Mouse (Mus musculus) neural tube, embryonic 14.5 days (tissue): ENCODE data around the gene Notum. TPM values are rescaled to one million over a fixed set of nuclear protein-coding genes. Genes with fewer than 3 reads are reported as not detected.
A peak's percentile ranks its signal among the peaks of the same experiment; 100 is the strongest.

Source experiments
- ATAC-seq: fragments of 200-750 bp; cut with Nextera tagmentation; 2 replicates; pipeline ENCODE4 v1.8.0; 2017; ENCODE audit warnings: low read depth, mild to moderate bottlenecking, moderate TSS enrichment, moderate library complexity
- H3K27ac ChIP-seq: fragments of 300-500 bp; sonication (generic); 2 replicates; pipeline ENCODE4 v1.5.1; 2014; ENCODE audit warnings: low read depth, mild to moderate bottlenecking, control low read depth, low read length, moderate library complexity, mixed read lengths
- H3K27me3 ChIP-seq: fragments of 300-500 bp; sonication (generic); 2 replicates; pipeline ENCODE4 v1.6.1; 2014; ENCODE audit warnings: low read length; ENCODE audit not compliant: control insufficient read depth, insufficient read depth
- H3K36me3 ChIP-seq: fragments of 300-500 bp; sonication (generic); 2 replicates; pipeline ENCODE4 v1.6.1; 2014; ENCODE audit warnings: low read length, mixed read lengths; ENCODE audit not compliant: control insufficient read depth, insufficient read depth
- H3K4me1 ChIP-seq: fragments of 300-500 bp; sonication (generic); 2 replicates; pipeline ENCODE4 v1.6.1; 2014; ENCODE audit warnings: low read length; ENCODE audit not compliant: control insufficient read depth, insufficient read depth
- H3K4me2 ChIP-seq: fragments of 300-500 bp; sonication (generic); 2 replicates; pipeline ENCODE4 v1.6.1; 2014; ENCODE audit warnings: mild to moderate bottlenecking, low read depth, low read length, control low read depth
- H3K4me3 ChIP-seq: fragments of 300-500 bp; sonication (generic); 2 replicates; pipeline ENCODE4 v1.5.1; 2014; ENCODE audit warnings: low read depth, low read length, control low read depth, mixed read lengths
- H3K9ac ChIP-seq: fragments of 300-500 bp; sonication (generic); replicated peaks from 2 replicates; pipeline ENCODE4 v1.6.1; 2014; ENCODE audit warnings: low read depth, mild to moderate bottlenecking, control low read depth, low read length, mixed read lengths
- H3K9me3 ChIP-seq: fragments of 300-500 bp; sonication (generic); 2 replicates; pipeline ENCODE4 v1.6.1; 2016; ENCODE audit warnings: low read length; ENCODE audit not compliant: control insufficient read depth
- WGBS: fragments of 180-500 bp; shearing (Covaris S2); extraction: QIAGEN DNeasy Blood & Tissue Kit; methylation state at CpG from one replicate; pipeline ENCODE4 v1.1.7; 2014; 5-methylcytosine and 5-hydroxymethylcytosine counted together
- polyA plus RNA-seq: library from polyadenylated mRNA; unstranded; fragments of >200 nt; fragmentation: Nextera tagmentation; extraction: Ambion mirVana; gene quantifications from 2 replicates; pipeline ENCODE4 v1.2.1, GENCODE M21; 2014

Notum gene
- polyA plus RNA-seq, 1 experiment from 2014 or later: 1.3 TPM

GRCm38 (mm10) chr11:120663714-120664113 is 2.7 kb upstream of the Notum start:
- ATAC-seq: no peak
- 63% methylated on average over 5 of the region's 5 CpGs for WGBS

GRCm38 (mm10) chr11:120662759-120663158 is 1.8 kb upstream of the Notum start:
- 72% methylated on average over 6 of the region's 6 CpGs for WGBS
- H3K27me3 ChIP-seq: peaks cover 40% of the 10 kb centered on the region

More at GRCm38 (mm10) chr11:120663714-120664113, 2.7 kb upstream of the Notum start:
- Histone ChIP-seq H3K9me3 (no peaks in the 10 kb centered on the region), H3K9ac (no peak overlapping the region), H3K4me2 (no peak overlapping the region), H3K27me3 (peaks cover 36% of the 10 kb centered on the region), H3K4me3 (no peak overlapping the region), H3K4me1 (peaks cover 15% of the 10 kb centered on the region), H3K36me3 (no peaks in the 10 kb centered on the region), H3K27ac (no peak overlapping the region)

GRCm38 (mm10) chr11:120660301-120661075 is 487 bp downstream of the Notum start:
- under 1% methylated on average over 71 of the region's 95 CpGs for WGBS
- H3K9ac ChIP-seq: no peak overlapping the region

More at GRCm38 (mm10) chr11:120662759-120663158, 1.8 kb upstream of the Notum start:
- no peaks in the 10 kb centered on the region for H3K9me3 ChIP-seq
- H3K27ac ChIP-seq: no peak overlapping the region
- H3K9ac ChIP-seq: no peak overlapping the region
- H3K4me3 ChIP-seq: no peak overlapping the region
- no peak overlapping the region for H3K4me2 ChIP-seq
- H3K36me3 ChIP-seq: no peaks in the 10 kb centered on the region
- no peak for ATAC-seq
- H3K4me1 ChIP-seq: peaks cover 15% of the 10 kb centered on the region

GRCm38 (mm10) chr11:120659509-120660300 is 1.3 kb downstream of the Notum start:
- Histone ChIP-seq H3K4me3 (peak overlapping the region; percentile 32), H3K27ac (no peak overlapping the region), H3K9ac (no peak overlapping the region), H3K4me2 (peak overlapping the region; percentile 48), H3K36me3 (no peaks in the 10 kb centered on the region), H3K4me1 (peaks cover 15% of the 10 kb centered on the region), H3K27me3 (peaks cover 40% of the 10 kb centered on the region), H3K9me3 (no peaks in the 10 kb centered on the region)
- WGBS: 3% methylated on average over 50 of the region's 50 CpGs
- ATAC-seq: no peak

More at GRCm38 (mm10) chr11:120660301-120661075, 487 bp downstream of the Notum start:
- peaks cover 15% of the 10 kb centered on the region for H3K4me1 ChIP-seq
- H3K27ac ChIP-seq: no peak overlapping the region
- ATAC-seq: peak; percentile 49; the same call in 1 of the 2 replicates
- H3K4me3 ChIP-seq: peak overlapping the region; percentile 32
- H3K36me3 ChIP-seq: no peaks in the 10 kb centered on the region
- peak overlapping the region; percentile 48 for H3K4me2 ChIP-seq
- no peaks in the 10 kb centered on the region for H3K9me3 ChIP-seq
- H3K27me3 ChIP-seq: peaks cover 40% of the 10 kb centered on the region

GRCm38 (mm10) chr11:120658876-120659410 is 2.0 kb downstream of the Notum start:
- Histone ChIP-seq H3K4me1 (peaks cover 15% of the 10 kb centered on the region), H3K27ac (no peak overlapping the region), H3K9me3 (no peaks in the 10 kb centered on the region), H3K27me3 (peaks cover 40% of the 10 kb centered on the region), H3K4me3 (no peak overlapping the region), H3K9ac (no peak overlapping the region), H3K4me2 (no peak overlapping the region), H3K36me3 (no peaks in the 10 kb centered on the region)
- 3% methylated on average over 24 of the region's 24 CpGs for WGBS
- ATAC-seq: no peak

GRCm38 (mm10) chr11:120657301-120657700 is 3.7 kb downstream of the Notum start:
- Histone ChIP-seq H3K4me2 (no peak overlapping the region), H3K27me3 (peaks cover 34% of the 10 kb centered on the region), H3K27ac (no peak overlapping the region), H3K4me3 (no peak overlapping the region), H3K36me3 (no peaks in the 10 kb centered on the region), H3K9ac (no peak overlapping the region), H3K9me3 (no peaks in the 10 kb centered on the region), H3K4me1 (peaks cover 15% of the 10 kb centered on the region)
- ATAC-seq: no peak
- WGBS: 92% methylated on average over 4 of the region's 4 CpGs

GRCm38 (mm10) chr11:120654741-120655140 is 6.2 kb downstream of the Notum start:
- Histone ChIP-seq H3K27ac (no peak overlapping the region), H3K27me3 (peaks cover 14% of the 10 kb centered on the region), H3K9me3 (no peaks in the 10 kb centered on the region), H3K36me3 (no peaks in the 10 kb centered on the region), H3K4me2 (no peak overlapping the region), H3K4me1 (peaks cover 3% of the 10 kb centered on the region), H3K9ac (no peak overlapping the region), H3K4me3 (no peak overlapping the region)
- ATAC-seq: no peak
- 84% methylated on average over 3 of the region's 3 CpGs for WGBS

- 79% methylated on average over 3 of the region's 3 CpGs for WGBS
- no peaks in the 10 kb centered on the region for H3K27me3 ChIP-seq
- peaks cover 7% of the 10 kb centered on the region; the same call in 1 of the 2 replicates for H3K4me1 ChIP-seq
- H3K36me3 ChIP-seq: no peaks in the 10 kb centered on the region
- H3K9ac ChIP-seq: no peak overlapping the region
- ATAC-seq: no peak
- H3K27ac ChIP-seq: no peak overlapping the region
- H3K4me2 ChIP-seq: no peak overlapping the region
- H3K4me3 ChIP-seq: no peak overlapping the region
- H3K9me3 ChIP-seq: no peaks in the 10 kb centered on the region
Observed at GRCm38 (mm10) chr11:120651872-120652271, 9.1 kb downstream of the Notum start.
